Mouse (Mus musculus): ENCODE data around the gene Cryba1.

Cryba1 gene

GRCm38 (mm10) chr11:77719055-77719454 is 6.0 kb downstream of the Cryba1 start:
- DNase-seq (ENCODE audit: low read depth) = no peak

- DNase-seq (ENCODE audit: low read depth) = no peak
Measured at GRCm38 (mm10) chr11:77713736-77714135, 11.3 kb downstream of the Cryba1 start.

- DNase-seq (ENCODE audit: low read depth) = no peak
Measured at GRCm38 (mm10) chr11:77709039-77709438, 16.0 kb downstream of the Cryba1 start.

GRCm38 (mm10) chr11:77705920-77706319 is 19.2 kb downstream of the Cryba1 start:
- DNase-seq (ENCODE audit: low read depth) = no peak

- no peak for DNase-seq (ENCODE audit: low read depth)
Measured at GRCm38 (mm10) chr11:77697232-77697631, 27.9 kb downstream of the Cryba1 start.

GRCm38 (mm10) chr11:77693026-77693425 is 32.1 kb downstream of the Cryba1 start:
- no peak for DNase-seq (ENCODE audit: low read depth)

GRCm38 (mm10) chr11:77687541-77688131 is 37.4 kb downstream of the Cryba1 start:
- peak; percentile 37 for DNase-seq (ENCODE audit: low read depth)

GRCm38 (mm10) chr11:77686841-77687540 is 38.1 kb downstream of the Cryba1 start:
- no peak for DNase-seq (ENCODE audit: low read depth)

GRCm38 (mm10) chr11:77686346-77686840 is 38.7 kb downstream of the Cryba1 start:
- DNase-seq (ENCODE audit: low read depth) = no peak

- peak; percentile 98 for DNase-seq (ENCODE audit: low read depth)
Measured at GRCm38 (mm10) chr11:77685383-77686265, 39.5 kb downstream of the Cryba1 start, which contains the start of gene Nufip2. TSS of gene Nufip2 (plus strand) at chr11:77686155.

- DNase-seq (ENCODE audit: low read depth) = no peak
Measured at GRCm38 (mm10) chr11:77684896-77685295, 40.2 kb downstream of the Cryba1 start.

- no peak for DNase-seq (ENCODE audit: low read depth)
Measured at GRCm38 (mm10) chr11:77680018-77680417, 45.1 kb downstream of the Cryba1 start.

GRCm38 (mm10) chr11:77673428-77673991 is 51.6 kb downstream of the Cryba1 start:
- no peak for DNase-seq (ENCODE audit: low read depth)

- DNase-seq (ENCODE audit: low read depth) = no peak
Measured at GRCm38 (mm10) chr11:77672746-77673145, 52.3 kb downstream of the Cryba1 start.
